Mouse (Mus musculus): ENCODE results near the gene Ppfibp2. TPM values are rescaled to one million over a fixed set of nuclear protein-coding genes. Genes with fewer than 3 reads are reported as not detected.

Ppfibp2 gene
- polyA plus RNA-seq, 1 experiment: 0.01 TPM

DNA sequence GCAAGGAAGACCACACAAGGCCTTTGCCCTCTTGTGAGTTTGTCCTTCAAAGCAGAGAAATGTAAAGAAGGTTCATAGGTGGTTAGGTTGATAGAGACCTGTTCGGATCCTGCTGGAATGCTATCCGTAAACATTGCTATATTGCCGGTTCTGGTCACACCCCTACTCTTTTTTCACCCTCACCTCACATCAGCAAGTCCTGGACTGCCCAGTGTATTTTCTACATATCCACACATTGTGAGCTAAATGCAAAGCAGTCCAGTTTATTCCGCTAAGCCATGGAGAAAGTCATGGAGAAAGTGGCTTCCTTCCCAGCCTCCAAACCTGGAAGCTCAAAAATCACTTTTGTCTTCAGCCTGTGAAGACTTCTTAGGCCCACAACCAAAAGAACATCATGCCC is 154.7 kb downstream of the Ppfibp2 start:
- TF ChIP-seq CEBPB (IDR thresholded peaks at IDR 0.05; ENCODE audit: low read depth) (no peak), MYOD1 (IDR thresholded peaks at IDR 0.05; ENCODE audit: control insufficient read depth, insufficient read length, low read depth) (no peak), USF1 (IDR thresholded peaks at IDR 0.05; ENCODE audit: low read depth) (no peak), FOSL1 (IDR thresholded peaks at IDR 0.05; ENCODE audit: insufficient read depth, low read length, poor library complexity, severe bottlenecking) (no peak), MYOG (IDR thresholded peaks at IDR 0.05; ENCODE audit: control insufficient read depth, extremely low read depth, insufficient read length) (no peak), MAX (IDR thresholded peaks at IDR 0.05) (no peak), CTCF (IDR thresholded peaks at IDR 0.05; ENCODE audit: control insufficient read depth, insufficient read depth, insufficient read length) (no peak)
- Histone ChIP-seq H3K79me2 (ENCODE audit: control insufficient read depth, insufficient read depth) (no peaks in the 10 kb centered on the region), H3K79me3 (ENCODE audit: low read depth) (no peaks in the 10 kb centered on the region), H3K27me3 (ENCODE audit: control insufficient read depth, insufficient read depth, insufficient read length) (no peaks in the 10 kb centered on the region), H3K4me3 (ENCODE audit: insufficient read depth, poor library complexity, severe bottlenecking) (no peak overlapping the region), H3ac (ENCODE audit: control insufficient read depth, insufficient read length, low read depth) (no peak overlapping the region), H3K36me3 (ENCODE audit: control insufficient read depth, insufficient read depth) (no peaks in the 10 kb centered on the region)

DNA sequence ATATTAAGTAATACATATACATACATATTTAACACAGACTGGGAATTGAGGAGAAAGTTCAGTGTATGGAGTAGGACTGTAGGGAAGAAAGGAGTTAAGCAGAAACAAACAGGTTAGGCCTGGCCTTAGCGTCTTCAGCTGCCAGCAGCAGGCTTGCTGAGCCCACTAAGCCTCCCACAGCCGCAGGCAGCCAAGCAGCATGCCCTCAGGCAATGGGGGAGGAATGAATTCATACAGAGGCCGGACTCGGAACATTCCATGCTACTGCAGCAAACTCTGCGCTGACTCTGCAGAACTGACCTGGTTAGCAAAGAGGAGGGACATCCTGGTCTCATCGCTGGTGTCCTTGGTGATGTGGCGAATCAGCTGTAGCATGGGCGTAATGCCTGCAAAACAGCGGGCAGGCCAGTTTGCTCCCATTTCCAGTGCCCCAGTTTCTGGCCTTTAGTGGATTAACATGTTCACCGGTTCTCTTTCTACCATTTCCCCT is 157.1 kb downstream of the Ppfibp2 start:
- Histone ChIP-seq H3K4me3 (ENCODE audit: insufficient read depth, poor library complexity, severe bottlenecking) (no peak overlapping the region), H3K27me3 (ENCODE audit: control insufficient read depth, insufficient read depth, insufficient read length) (no peaks in the 10 kb centered on the region), H3K79me2 (ENCODE audit: control insufficient read depth, insufficient read depth) (no peaks in the 10 kb centered on the region), H3K36me3 (ENCODE audit: control insufficient read depth, insufficient read depth) (no peaks in the 10 kb centered on the region), H3ac (ENCODE audit: control insufficient read depth, insufficient read length, low read depth) (no peak overlapping the region), H3K79me3 (ENCODE audit: low read depth) (no peaks in the 10 kb centered on the region)
- no peak for TF ChIP-seq MAX (IDR thresholded peaks at IDR 0.05)
- no peak for TF ChIP-seq CTCF (IDR thresholded peaks at IDR 0.05; ENCODE audit: control insufficient read depth, insufficient read depth, insufficient read length)
- no peak for TF ChIP-seq MYOD1 (IDR thresholded peaks at IDR 0.05; ENCODE audit: control insufficient read depth, insufficient read length, low read depth)
- TF ChIP-seq CEBPB (IDR thresholded peaks at IDR 0.05; ENCODE audit: low read depth): no peak
- no peak for TF ChIP-seq FOSL1 (IDR thresholded peaks at IDR 0.05; ENCODE audit: insufficient read depth, low read length, poor library complexity, severe bottlenecking)
- TF ChIP-seq MYOG (IDR thresholded peaks at IDR 0.05; ENCODE audit: control insufficient read depth, extremely low read depth, insufficient read length): no peak
- TF ChIP-seq USF1 (IDR thresholded peaks at IDR 0.05; ENCODE audit: low read depth): no peak

DNA sequence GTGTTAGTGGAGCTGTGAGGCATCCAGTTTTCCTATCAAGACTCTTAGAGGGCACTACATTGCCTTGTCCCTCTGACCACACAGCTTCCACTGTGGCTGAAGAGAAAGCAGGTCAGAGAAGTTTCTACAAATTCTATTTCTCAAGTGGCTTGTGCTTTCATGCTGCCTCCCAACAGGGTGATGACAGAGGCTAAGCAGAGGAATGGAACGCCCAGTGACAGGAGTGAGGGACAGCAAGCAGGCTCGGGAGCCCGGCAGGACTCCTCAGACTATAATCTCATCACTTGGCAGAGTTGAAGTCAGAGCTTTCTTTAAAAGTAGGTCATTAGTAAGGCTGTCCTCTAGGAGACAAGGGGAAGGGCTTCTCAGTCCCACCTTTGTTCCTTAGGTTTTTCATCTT is 160.9 kb downstream of the Ppfibp2 start:
- no peaks in the 10 kb centered on the region for H3K79me2 ChIP-seq (ENCODE audit: control insufficient read depth, insufficient read depth)
- no peaks in the 10 kb centered on the region for H3K36me3 ChIP-seq (ENCODE audit: control insufficient read depth, insufficient read depth)
- no peaks in the 10 kb centered on the region for H3K79me3 ChIP-seq (ENCODE audit: low read depth)
- no peak overlapping the region for H3ac ChIP-seq (ENCODE audit: control insufficient read depth, insufficient read length, low read depth)
- TF ChIP-seq CTCF (IDR thresholded peaks at IDR 0.05; ENCODE audit: control insufficient read depth, insufficient read depth, insufficient read length): no peak
- no peak overlapping the region for H3K4me3 ChIP-seq (ENCODE audit: insufficient read depth, poor library complexity, severe bottlenecking)
- no peaks in the 10 kb centered on the region for H3K27me3 ChIP-seq (ENCODE audit: control insufficient read depth, insufficient read depth, insufficient read length)

DNA sequence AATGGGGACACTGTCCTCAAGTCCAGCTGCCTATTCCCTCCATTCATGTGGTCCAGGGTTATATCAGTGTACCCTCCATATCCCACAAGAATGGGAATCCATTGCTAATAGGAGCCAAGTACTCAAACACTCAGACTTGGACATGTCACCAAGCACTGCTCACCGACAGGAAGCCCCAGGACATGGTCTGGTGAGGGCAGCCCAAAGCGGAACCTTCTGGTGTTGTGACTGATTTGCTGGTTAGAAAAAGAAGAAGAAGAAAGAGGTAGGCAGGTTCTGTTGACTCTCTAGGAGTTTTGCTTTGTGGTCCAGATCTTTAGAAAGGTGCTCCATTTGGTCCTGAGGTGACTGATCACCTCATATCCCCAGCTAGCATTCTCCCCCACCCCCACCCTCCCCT is 161.7 kb downstream of the Ppfibp2 start:
- H3K4me3 ChIP-seq (ENCODE audit: insufficient read depth, poor library complexity, severe bottlenecking): no peak overlapping the region

DNA sequence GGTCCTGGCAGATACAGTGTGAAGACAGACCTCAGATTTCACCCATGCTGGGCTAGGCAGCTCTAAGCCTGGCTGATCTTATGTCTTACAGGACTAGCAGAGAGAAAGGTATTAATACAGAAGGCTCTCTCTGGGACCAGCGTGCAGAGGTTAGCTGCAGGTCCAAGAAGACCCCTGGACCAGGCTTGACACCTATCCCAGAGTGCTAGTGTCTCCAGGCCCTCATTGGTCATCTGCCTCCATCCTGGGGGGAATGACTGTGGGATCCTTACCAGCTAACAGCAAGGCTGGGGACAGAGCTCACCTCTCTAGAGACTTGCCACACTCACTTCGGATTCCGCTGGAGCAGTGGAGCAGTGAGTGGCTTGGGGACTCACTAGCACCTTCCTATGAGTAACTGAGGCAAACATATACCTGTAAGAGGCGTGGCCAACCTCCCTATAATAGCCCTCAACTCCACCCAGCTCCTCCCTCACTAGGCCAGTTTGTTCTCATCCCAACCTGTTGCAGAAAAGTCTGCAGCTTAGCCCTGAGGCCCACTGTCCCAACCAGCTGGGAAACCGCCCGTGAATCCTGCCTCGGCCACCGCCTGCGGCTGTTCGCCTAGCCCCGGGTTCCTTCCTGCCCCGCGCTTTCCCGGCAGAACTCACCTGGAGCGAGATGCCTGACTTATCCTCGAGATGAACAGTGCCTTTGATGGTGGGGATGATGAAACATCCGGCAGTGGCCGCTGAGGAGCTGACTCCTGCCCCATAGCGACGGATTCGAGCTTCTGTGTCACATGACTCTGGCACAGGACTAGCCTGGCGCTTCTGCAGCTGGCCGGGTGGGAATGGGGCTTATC is 162.5 kb downstream of the Ppfibp2 start, which contains the start of gene Cyb5r2:
Gene Cyb5r2, minus strand, starts transcription at position 725 of the 844 bp plus-strand sequence.
- TF ChIP-seq MYOG (IDR thresholded peaks at IDR 0.05; ENCODE audit: control insufficient read depth, extremely low read depth, insufficient read length): no peak
- no peak for TF ChIP-seq FOSL1 (IDR thresholded peaks at IDR 0.05; ENCODE audit: insufficient read depth, low read length, poor library complexity, severe bottlenecking)
- TF ChIP-seq MYOD1 (IDR thresholded peaks at IDR 0.05; ENCODE audit: control insufficient read depth, insufficient read length, low read depth): no peak
- no peak for TF ChIP-seq CEBPB (IDR thresholded peaks at IDR 0.05; ENCODE audit: low read depth)
- TF ChIP-seq USF1 (IDR thresholded peaks at IDR 0.05; ENCODE audit: low read depth): no peak
- Histone ChIP-seq H3K27me3 (ENCODE audit: control insufficient read depth, insufficient read depth, insufficient read length) (no peaks in the 10 kb centered on the region), H3K36me3 (ENCODE audit: control insufficient read depth, insufficient read depth) (no peaks in the 10 kb centered on the region), H3ac (ENCODE audit: control insufficient read depth, insufficient read length, low read depth) (no peak within 1 kb of the TSS), H3K79me3 (ENCODE audit: low read depth) (no peaks in the 10 kb centered on the region), H3K4me3 (ENCODE audit: insufficient read depth, poor library complexity, severe bottlenecking) (no peak within 1 kb of the TSS), H3K79me2 (ENCODE audit: control insufficient read depth, insufficient read depth) (no peaks in the 10 kb centered on the region)

More for the DNA sequence above, 161.7 kb downstream of the Ppfibp2 start:
- H3K79me3 ChIP-seq (ENCODE audit: low read depth): no peaks in the 10 kb centered on the region
- H3K27me3 ChIP-seq (ENCODE audit: control insufficient read depth, insufficient read depth, insufficient read length): no peaks in the 10 kb centered on the region
- TF ChIP-seq CTCF (IDR thresholded peaks at IDR 0.05; ENCODE audit: control insufficient read depth, insufficient read depth, insufficient read length): no peak
- TF ChIP-seq MYOG (IDR thresholded peaks at IDR 0.05; ENCODE audit: control insufficient read depth, extremely low read depth, insufficient read length): no peak
- no peak for TF ChIP-seq FOSL1 (IDR thresholded peaks at IDR 0.05; ENCODE audit: insufficient read depth, low read length, poor library complexity, severe bottlenecking)
- no peak for TF ChIP-seq MAX (IDR thresholded peaks at IDR 0.05)
- no peak for TF ChIP-seq USF1 (IDR thresholded peaks at IDR 0.05; ENCODE audit: low read depth)
- TF ChIP-seq CEBPB (IDR thresholded peaks at IDR 0.05; ENCODE audit: low read depth): no peak
- no peak for TF ChIP-seq MYOD1 (IDR thresholded peaks at IDR 0.05; ENCODE audit: control insufficient read depth, insufficient read length, low read depth)
- H3ac ChIP-seq (ENCODE audit: control insufficient read depth, insufficient read length, low read depth): no peak overlapping the region
- no peaks in the 10 kb centered on the region for H3K79me2 ChIP-seq (ENCODE audit: control insufficient read depth, insufficient read depth)
- H3K36me3 ChIP-seq (ENCODE audit: control insufficient read depth, insufficient read depth): no peaks in the 10 kb centered on the region
